Mouse (Mus musculus) megakaryocyte, embryonic 14.5 days (primary cell): ENCODE measurements at regions not wholly inside any gene's neighbourhood (a gene's known extent, or its start where the extent isn't known, plus 50 kb on each side); places are given as distances from the start of the nearest gene placed in this dataset.

Experiments used
- FLI1 ChIP-seq: IDR thresholded peaks from 2 replicates; pipeline ENCODE4 v1.6.1; 2012; ENCODE audit warnings: low read length, inconsistent platforms, mixed read lengths
- GATA1 ChIP-seq: IDR thresholded peaks from 3 replicates; pipeline ENCODE4 v1.6.1; 2012; ENCODE audit warnings: mixed read lengths, low read length, inconsistent platforms, borderline replicate concordance

- no peak for TF ChIP-seq GATA1
- TF ChIP-seq FLI1 = no peak
Measured at GRCm38 (mm10) chr16:93342701-93343100, 261.2 kb downstream of the Setd4 start.
